Mouse (Mus musculus) testis, adult 2 months (tissue): ENCODE measurements around the gene Rdm1. TPM values are rescaled to one million over a fixed set of nuclear protein-coding genes. Genes with fewer than 3 reads are reported as not detected.

ENCODE experiments used
- H3K27ac ChIP-seq: fragments of 200-500 bp; 2 replicates; pipeline ENCODE4 v1.5.1; 2012; ENCODE audit warnings: low read depth, low read length; ENCODE audit not compliant: control insufficient read depth, insufficient read depth
- H3K27me3 ChIP-seq: fragments of 200-500 bp; 2 replicates; pipeline ENCODE4 v1.6.1; 2012; ENCODE audit warnings: mild to moderate bottlenecking, low read length, moderate library complexity; ENCODE audit not compliant: control insufficient read depth, insufficient read depth
- H3K36me3 ChIP-seq: fragments of 200-500 bp; 2 replicates; pipeline ENCODE4 v1.6.1; 2012; ENCODE audit warnings: mild to moderate bottlenecking, low read length; ENCODE audit not compliant: control insufficient read depth, insufficient read depth
- H3K4me1 ChIP-seq: fragments of 200-500 bp; 2 replicates; pipeline ENCODE4 v1.6.1; 2012; ENCODE audit warnings: low read length; ENCODE audit not compliant: control insufficient read depth, insufficient read depth
- H3K4me3 ChIP-seq: fragments of 200-500 bp; 2 replicates; pipeline ENCODE4 v1.5.1; 2012; ENCODE audit warnings: low read depth, mild to moderate bottlenecking, low read length, moderate library complexity, mixed read lengths; ENCODE audit not compliant: control insufficient read depth
- CTCF ChIP-seq: fragments of 200-500 bp; IDR thresholded peaks from 2 replicates; pipeline ENCODE4 v1.5.1; 2012; ENCODE audit warnings: low read depth, mild to moderate bottlenecking, inconsistent platforms, low read length, moderate library complexity; ENCODE audit not compliant: control insufficient read depth, insufficient read depth, insufficient replicate concordance
- POLR2A ChIP-seq: fragments of 200-500 bp; IDR thresholded peaks from 2 replicates; pipeline ENCODE4 v1.6.1; 2012; ENCODE audit warnings: low read depth, mild to moderate bottlenecking, inconsistent platforms, low read length, moderate library complexity; ENCODE audit not compliant: control insufficient read depth
- polyA plus RNA-seq: library from polyadenylated mRNA; depleted of rRNA; stranded (reverse); fragments of >200 nt; gene quantifications from 2 replicates; pipeline ENCODE4 v1.2.3, GENCODE M21; 2012

The Rdm1 gene
- polyA plus RNA-seq, 1 experiment, result 7.8 TPM

DNA sequence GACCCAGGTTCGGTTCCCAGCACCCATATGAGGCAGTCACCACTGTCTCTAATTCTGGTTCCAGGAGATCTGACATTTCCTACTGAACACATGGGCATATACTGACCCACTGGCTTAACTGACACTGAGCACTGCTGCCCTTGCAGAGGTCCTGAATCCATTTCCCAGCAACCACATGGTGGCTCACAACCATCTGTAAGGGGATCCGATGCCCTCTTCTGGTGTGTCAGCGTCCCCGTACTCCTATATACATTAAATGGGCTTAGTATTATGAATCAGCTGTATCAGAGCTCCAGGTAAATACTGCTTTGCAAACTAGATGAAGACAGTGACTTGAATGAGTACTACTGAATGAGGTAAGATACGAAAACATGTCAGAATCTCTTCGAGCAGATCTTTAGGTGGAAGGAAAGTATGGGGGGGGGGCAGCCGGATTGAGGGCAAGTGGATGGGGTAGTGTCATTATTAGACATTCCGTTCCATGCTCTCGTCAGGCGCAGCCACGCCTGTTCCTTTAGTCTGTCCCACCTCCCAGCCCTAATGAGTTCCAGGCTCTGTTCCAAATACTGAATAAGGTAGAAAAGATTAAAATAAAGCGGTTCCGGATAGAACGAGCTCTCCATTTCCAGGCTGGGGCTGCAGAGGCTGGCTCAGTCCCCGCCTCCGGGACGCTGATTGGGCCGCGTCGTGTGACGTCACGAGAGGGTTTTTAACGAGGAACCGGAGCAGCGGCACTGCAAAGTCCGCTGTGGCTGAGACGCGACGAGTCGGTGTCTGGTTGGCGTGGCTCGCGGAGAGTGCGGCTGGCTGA is 38.0 kb downstream of the Rdm1 start, which contains the start of gene Arl4d:
TSS of gene Arl4d (plus strand) at position 717 of the 811 bp plus-strand sequence.
- H3K27me3 ChIP-seq, result no peaks in the 10 kb centered on the region
- H3K4me1 ChIP-seq, result peaks cover 21% of the 10 kb centered on the region
- peak within 1 kb of the TSS; percentile 91 for H3K4me3 ChIP-seq
- H3K36me3 ChIP-seq, result no peaks in the 10 kb centered on the region
- peak; percentile 100 for TF ChIP-seq POLR2A
- no peak for TF ChIP-seq CTCF
- peak within 1 kb of the TSS; percentile 78 for H3K27ac ChIP-seq

DNA sequence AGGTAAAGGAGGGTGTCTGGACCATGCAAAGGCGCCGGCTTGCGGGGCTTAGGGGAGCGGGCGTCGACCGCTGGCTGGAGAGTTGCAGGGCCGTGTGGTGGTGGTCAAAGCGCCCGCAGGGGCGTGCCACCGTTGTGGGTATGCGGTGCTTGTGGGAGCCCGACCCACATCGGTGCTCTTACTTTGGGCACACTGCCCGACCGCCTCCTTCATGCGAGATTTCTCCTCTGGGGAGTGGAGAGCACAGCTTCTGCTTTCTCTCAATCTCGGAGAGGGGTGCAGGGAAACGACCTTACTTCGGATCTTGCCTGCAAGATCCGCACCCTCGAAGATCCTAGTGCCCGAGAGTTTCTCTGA is 38.6 kb downstream of the Rdm1 start:
- H3K27me3 ChIP-seq, result no peaks in the 10 kb centered on the region
- peaks cover 21% of the 10 kb centered on the region for H3K4me1 ChIP-seq
- peak overlapping the region; percentile 78 for H3K27ac ChIP-seq
- TF ChIP-seq CTCF (no peak), POLR2A (no peak)
- no peaks in the 10 kb centered on the region for H3K36me3 ChIP-seq
- H3K4me3 ChIP-seq, result peak overlapping the region; percentile 91

DNA sequence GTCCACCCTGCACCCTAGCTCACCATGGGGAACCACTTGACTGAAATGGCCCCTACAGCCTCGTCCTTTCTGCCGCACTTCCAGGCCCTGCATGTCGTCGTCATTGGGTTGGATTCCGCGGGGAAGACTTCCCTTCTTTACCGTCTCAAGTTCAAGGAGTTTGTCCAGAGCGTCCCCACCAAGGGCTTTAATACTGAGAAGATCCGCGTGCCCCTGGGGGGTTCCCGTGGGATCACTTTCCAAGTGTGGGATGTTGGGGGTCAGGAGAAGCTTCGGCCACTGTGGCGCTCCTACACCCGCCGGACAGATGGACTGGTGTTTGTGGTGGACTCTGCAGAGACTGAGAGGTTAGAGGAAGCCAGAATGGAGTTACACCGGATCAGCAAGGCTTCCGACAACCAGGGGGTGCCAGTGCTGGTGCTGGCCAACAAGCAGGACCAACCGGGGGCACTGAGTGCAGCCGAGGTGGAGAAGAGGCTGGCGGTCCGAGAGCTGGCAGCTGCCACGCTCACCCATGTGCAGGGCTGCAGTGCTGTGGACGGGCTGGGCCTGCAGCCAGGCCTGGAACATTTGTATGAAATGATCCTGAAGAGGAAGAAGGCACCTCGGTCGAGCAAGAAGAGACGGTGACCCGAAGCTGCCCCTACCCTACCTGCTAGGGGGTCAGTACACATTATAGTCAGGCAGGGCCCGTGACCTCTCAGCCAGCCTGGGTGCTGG is 39.8 kb downstream of the Rdm1 start:
- Histone ChIP-seq H3K27ac (peak overlapping the region; percentile 27), H3K4me3 (peak overlapping the region; percentile 69), H3K36me3 (no peaks in the 10 kb centered on the region), H3K27me3 (no peaks in the 10 kb centered on the region), H3K4me1 (peaks cover 21% of the 10 kb centered on the region)
- TF ChIP-seq CTCF, result no peak
- TF ChIP-seq POLR2A, result no peak

DNA sequence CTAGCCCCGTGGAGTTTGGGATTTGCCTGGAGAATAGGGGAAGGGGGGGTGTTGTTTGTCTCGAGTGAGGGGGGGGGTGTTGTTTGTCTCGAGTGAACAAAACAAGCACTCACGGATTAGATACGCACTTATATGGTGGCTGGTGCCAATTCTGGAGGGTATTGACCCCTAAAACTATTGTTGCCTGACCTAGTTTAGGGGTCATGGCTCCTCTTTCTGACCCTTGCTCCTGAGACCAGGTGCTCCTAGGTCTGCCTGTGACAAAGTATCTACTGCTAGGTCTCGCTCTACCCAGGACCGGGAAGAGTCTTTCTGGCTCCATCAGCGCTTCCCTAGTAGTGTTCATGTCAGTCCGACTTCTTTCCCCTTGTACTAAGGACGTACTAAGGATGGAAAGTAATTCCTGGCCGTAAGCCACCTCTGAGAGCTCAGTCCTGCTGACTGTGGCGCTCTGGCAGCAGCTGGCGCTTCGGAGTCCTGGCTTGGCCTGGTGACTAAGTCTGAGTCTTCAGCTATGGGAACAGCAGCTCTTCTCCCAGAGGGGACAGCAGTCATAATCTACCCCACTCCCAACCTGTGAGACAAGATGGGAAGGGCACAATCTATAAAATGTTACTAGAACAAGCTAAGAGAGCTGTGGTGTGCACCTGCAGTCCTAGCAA is 41.0 kb downstream of the Rdm1 start:
- TF ChIP-seq POLR2A (no peak), CTCF (no peak)
- H3K4me3 ChIP-seq, result peak overlapping the region; percentile 22; the same call in 1 of the 2 replicates

DNA sequence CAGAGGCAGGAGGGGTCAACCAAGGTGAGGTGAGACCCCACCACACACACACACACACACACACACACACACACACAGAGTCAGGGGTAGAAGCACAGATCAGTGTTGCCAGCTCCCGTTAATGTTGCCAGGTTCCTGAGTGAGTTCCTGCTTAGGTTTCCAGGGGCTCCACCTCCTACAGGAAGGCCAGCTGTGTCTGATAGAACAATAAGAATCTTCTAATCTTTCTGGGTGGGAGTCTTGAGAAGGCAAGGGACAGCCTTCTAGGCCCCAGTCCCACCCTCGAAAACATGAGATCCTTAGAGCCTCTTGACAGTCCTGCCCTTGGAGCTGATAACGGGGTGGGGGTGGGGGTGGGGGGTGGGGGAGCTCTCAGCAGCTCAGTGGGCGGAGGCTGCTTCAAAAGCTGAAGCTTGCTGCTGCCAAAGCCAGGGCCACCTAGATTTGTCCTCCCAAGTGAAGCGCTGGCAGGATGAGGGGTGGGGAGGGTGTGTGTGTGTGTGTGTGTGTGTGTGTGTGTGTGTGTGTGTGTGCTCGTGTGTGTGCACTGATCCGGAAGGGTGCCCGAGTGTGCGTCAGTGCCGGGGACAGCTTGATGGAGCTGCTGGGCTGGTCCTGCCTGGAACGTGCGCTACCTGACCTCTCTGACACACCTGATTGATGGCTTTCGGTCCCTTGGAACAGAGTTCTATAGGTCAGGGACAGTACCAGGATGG is 41.7 kb downstream of the Rdm1 start:
- peak overlapping the region; percentile 22; the same call in 1 of the 2 replicates for H3K4me3 ChIP-seq
- peaks cover 30% of the 10 kb centered on the region for H3K4me1 ChIP-seq
- no peaks in the 10 kb centered on the region for H3K36me3 ChIP-seq
- no peaks in the 10 kb centered on the region for H3K27me3 ChIP-seq
- peak overlapping the region; percentile 78 for H3K27ac ChIP-seq
- TF ChIP-seq CTCF (no peak), POLR2A (no peak)

More for the DNA sequence above, 41.0 kb downstream of the Rdm1 start:
- H3K27me3 ChIP-seq, result no peaks in the 10 kb centered on the region
- H3K27ac ChIP-seq, result peak overlapping the region; percentile 78
- H3K36me3 ChIP-seq, result no peaks in the 10 kb centered on the region
- peaks cover 23% of the 10 kb centered on the region for H3K4me1 ChIP-seq

DNA sequence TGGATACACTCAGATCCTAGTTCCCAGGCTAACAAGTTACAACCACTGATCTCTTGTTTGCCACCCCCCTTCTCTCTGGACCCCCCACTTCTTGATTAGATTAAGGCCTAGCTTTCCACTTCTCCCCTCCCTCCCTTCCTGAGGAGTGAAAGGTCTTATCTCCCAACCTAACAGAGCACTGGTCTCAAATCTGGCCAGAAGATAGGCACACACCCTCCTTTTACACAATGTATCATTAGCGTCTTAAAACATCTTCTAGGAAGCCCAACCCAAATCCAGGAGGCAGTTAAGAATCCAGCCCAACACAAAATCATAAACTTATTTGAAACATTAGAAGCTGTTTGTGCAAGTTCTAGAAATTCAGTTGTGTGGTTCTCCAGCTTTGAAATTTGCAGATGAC is 43.3 kb downstream of the Rdm1 start:
- Histone ChIP-seq H3K27me3 (no peaks in the 10 kb centered on the region), H3K4me3 (no peak overlapping the region), H3K4me1 (peaks cover 26% of the 10 kb centered on the region), H3K36me3 (no peaks in the 10 kb centered on the region), H3K27ac (peak overlapping the region; percentile 76; the same call in 1 of the 2 replicates)
- TF ChIP-seq POLR2A (no peak), CTCF (no peak)
